Mouse (Mus musculus) cerebellum, adult 2 months (tissue): Measurements from ENCODE around the gene Chrna4. TPM values are rescaled to one million over a fixed set of nuclear protein-coding genes. Genes with fewer than 3 reads are reported as not detected.

Source experiments
- DNase-seq, 2 experiments: peaks; one replicate each; pipeline ENCODE4 v3.0.0; 2021
- H3K27ac ChIP-seq: fragments of 200-500 bp; 2 replicates; pipeline ENCODE4 v1.5.1; 2012; ENCODE audit warnings: low read length, control low read depth, inconsistent platforms; ENCODE audit not compliant: insufficient read depth
- H3K27me3 ChIP-seq: fragments of 200-500 bp; 2 replicates; pipeline ENCODE4 v1.6.1; 2012; ENCODE audit warnings: inconsistent platforms, mild to moderate bottlenecking, low read length, moderate library complexity; ENCODE audit not compliant: control insufficient read depth, insufficient read depth
- H3K4me1 ChIP-seq: fragments of 200-500 bp; 2 replicates; pipeline ENCODE4 v1.6.1; 2011; ENCODE audit warnings: low read length; ENCODE audit not compliant: control insufficient read depth, insufficient read depth
- H3K4me3 ChIP-seq: fragments of 200-500 bp; replicated peaks from 2 replicates; pipeline ENCODE3; 2011; ENCODE audit warnings: mild to moderate bottlenecking, low read depth, low read length, control low read depth; ENCODE audit not compliant: insufficient read depth
- CTCF ChIP-seq: fragments of 200-500 bp; IDR thresholded peaks from 2 replicates; pipeline ENCODE4 v1.5.1; 2011; ENCODE audit warnings: low read depth, mild to moderate bottlenecking, control low read depth, low read length, moderate library complexity, borderline replicate concordance; ENCODE audit not compliant: insufficient read depth
- POLR2A ChIP-seq: fragments of 200-500 bp; IDR thresholded peaks from 2 replicates; pipeline ENCODE4 v1.6.1; 2011; ENCODE audit warnings: low read length, control low read depth, borderline replicate concordance; ENCODE audit not compliant: insufficient read depth
- WGBS: fragments of 180-500 bp; shearing (Covaris S2); methylation state at CpG from one replicate; pipeline ENCODE4 v1.1.7; 2018; 5-methylcytosine and 5-hydroxymethylcytosine counted together
- polyA plus RNA-seq: library from polyadenylated mRNA; depleted of rRNA; stranded (reverse); fragments of >200 nt; gene quantifications from 2 replicates; pipeline ENCODE4 v1.2.3, GENCODE M21; 2012; rRNA removed

Chrna4 gene
- 10.1 and 14.4 TPM in 2 replicates for polyA plus RNA-seq

- Histone ChIP-seq H3K27ac (no peak within 1 kb of the TSS), H3K4me1 (peaks cover 11% of the 10 kb centered on the region), H3K27me3 (no peaks in the 10 kb centered on the region), H3K4me3 (no peak within 1 kb of the TSS)
- TF ChIP-seq POLR2A (no peak), CTCF (no peak)
- DNase-seq, result no peak
- WGBS, result 33% methylated on average over 3 of the region's 3 CpGs
Observed at GRCm38 (mm10) chr2:181043437-181043836, at the start of gene Chrna4. Chrna4 (minus strand) TSS chr2:181043546.

- WGBS, result 91% methylated on average over 3 of the region's 3 CpGs
- TF ChIP-seq POLR2A (no peak), CTCF (no peak)
- H3K4me3 ChIP-seq, result no peak overlapping the region
- H3K27ac ChIP-seq, result no peak overlapping the region
- H3K27me3 ChIP-seq, result no peaks in the 10 kb centered on the region
- H3K4me1 ChIP-seq, result no peaks in the 10 kb centered on the region
- DNase-seq, result no peak
Observed at GRCm38 (mm10) chr2:181090123-181090522, 46.8 kb upstream of the Chrna4 start.

GRCm38 (mm10) chr2:181084997-181085396 lies 41.7 kb upstream of the Chrna4 start:
- no peak overlapping the region for H3K27ac ChIP-seq
- H3K4me3 ChIP-seq, result no peak overlapping the region
- peak in 1 of 2 experiments; percentile 8 for DNase-seq
- TF ChIP-seq CTCF (peak; percentile 28; the same call in 1 of the 2 replicates), POLR2A (no peak)
- WGBS, result 65% methylated on average over 8 of the region's 8 CpGs
- H3K27me3 ChIP-seq, result no peaks in the 10 kb centered on the region
- H3K4me1 ChIP-seq, result no peaks in the 10 kb centered on the region

- TF ChIP-seq CTCF (no peak), POLR2A (no peak)
- Histone ChIP-seq H3K27me3 (no peaks in the 10 kb centered on the region), H3K4me3 (no peak overlapping the region), H3K4me1 (no peaks in the 10 kb centered on the region), H3K27ac (no peak overlapping the region)
- 15% methylated on average over 4 of the region's 4 CpGs for WGBS
- peak in 1 of 2 experiments; percentile 7 for DNase-seq
Observed at GRCm38 (mm10) chr2:181083945-181084344, 40.6 kb upstream of the Chrna4 start.

- no peak overlapping the region for H3K27ac ChIP-seq
- H3K4me3 ChIP-seq, result no peak overlapping the region
- DNase-seq, result peak in 1 of 2 experiments; percentile 7
- H3K27me3 ChIP-seq, result no peaks in the 10 kb centered on the region
- no peak for TF ChIP-seq POLR2A
- TF ChIP-seq CTCF, result no peak
- WGBS, result 58% methylated on average over 5 of the region's 5 CpGs
- H3K4me1 ChIP-seq, result peaks cover 3% of the 10 kb centered on the region; the same call in 1 of the 2 replicates
Observed at GRCm38 (mm10) chr2:181080886-181081285, 37.5 kb upstream of the Chrna4 start.

GRCm38 (mm10) chr2:181079518-181079917 lies 36.2 kb upstream of the Chrna4 start:
- no peak for DNase-seq
- peaks cover 3% of the 10 kb centered on the region; the same call in 1 of the 2 replicates for H3K4me1 ChIP-seq
- TF ChIP-seq POLR2A (no peak), CTCF (no peak)
- no peaks in the 10 kb centered on the region for H3K27me3 ChIP-seq
- no peak overlapping the region for H3K4me3 ChIP-seq
- 88% methylated on average over 2 of the region's 2 CpGs for WGBS
- H3K27ac ChIP-seq, result no peak overlapping the region

- no peak for DNase-seq
- Histone ChIP-seq H3K27me3 (no peaks in the 10 kb centered on the region), H3K4me3 (no peak overlapping the region), H3K27ac (no peak overlapping the region), H3K4me1 (peaks cover 3% of the 10 kb centered on the region; the same call in 1 of the 2 replicates)
- WGBS, result 98% methylated on average over 2 of the region's 2 CpGs
- TF ChIP-seq POLR2A (no peak), CTCF (no peak)
Observed at GRCm38 (mm10) chr2:181078908-181079307, 35.6 kb upstream of the Chrna4 start.

- 63% methylated on average over 12 of the region's 12 CpGs for WGBS
- TF ChIP-seq CTCF, result no peak
- TF ChIP-seq POLR2A, result no peak
- Histone ChIP-seq H3K27ac (no peak overlapping the region), H3K4me1 (peaks cover 6% of the 10 kb centered on the region), H3K4me3 (no peak overlapping the region), H3K27me3 (no peaks in the 10 kb centered on the region)
- peak in 1 of 2 experiments; percentile 6 for DNase-seq
Observed at GRCm38 (mm10) chr2:181075501-181075900, 32.2 kb upstream of the Chrna4 start.
